Mouse (Mus musculus): ENCODE results near the gene Ip6k3.

DNA sequence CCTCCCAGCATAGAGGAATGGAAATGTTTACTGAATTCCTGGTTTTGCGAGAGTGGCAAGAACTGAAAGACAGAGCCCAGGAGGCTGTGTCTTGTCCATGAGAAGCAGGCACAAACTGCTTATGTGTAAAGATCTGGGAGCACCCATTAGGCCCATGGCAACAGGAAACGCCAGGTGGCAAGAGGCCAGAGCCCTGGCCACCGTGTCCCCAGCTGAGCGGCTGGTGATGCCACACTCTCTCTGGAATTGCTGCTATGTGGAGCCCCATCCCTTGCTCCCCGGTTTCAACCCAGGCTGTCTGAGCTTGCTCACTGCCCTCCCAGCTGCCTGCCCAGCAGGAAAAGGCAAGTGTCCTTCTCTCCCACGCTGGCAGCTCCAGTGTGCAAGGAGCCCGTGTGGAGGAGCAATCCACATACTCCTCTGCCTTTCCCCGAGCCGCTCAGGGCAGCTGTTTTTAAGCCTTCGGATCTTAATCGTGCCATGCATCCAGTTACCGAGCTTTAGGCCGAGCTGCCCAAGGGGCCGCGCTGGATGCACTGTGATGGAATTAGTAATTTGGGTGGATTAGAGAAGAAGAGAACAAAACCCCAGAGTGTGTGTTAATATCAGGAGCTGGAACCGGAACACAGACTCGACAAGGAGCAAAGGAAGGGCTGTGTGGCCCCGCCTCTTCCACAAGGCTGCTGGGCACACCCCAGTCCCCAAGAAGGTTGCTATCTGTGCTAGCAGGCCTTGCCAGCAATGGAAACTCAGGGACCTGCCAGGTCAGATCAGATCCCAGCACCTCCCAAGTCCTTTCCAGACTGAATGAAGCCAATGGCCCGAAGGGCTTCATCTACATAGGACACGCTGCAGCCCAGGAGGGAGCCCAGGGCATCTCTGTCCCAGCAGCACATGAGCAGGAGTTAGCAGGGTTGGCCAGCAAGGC, 26.9 kb upstream of the Ip6k3 start:
- TF ChIP-seq FLI1 (IDR thresholded peaks at IDR 0.05; ENCODE audit: low read length) (no peak), GATA1 (IDR thresholded peaks at IDR 0.05; ENCODE audit: borderline replicate concordance, low read length) (no peak)
